Mouse (Mus musculus) liver, postnatal 0 days (tissue): Measurements from ENCODE around the gene Apobec3. TPM values are rescaled to one million over a fixed set of nuclear protein-coding genes. Genes with fewer than 3 reads are reported as not detected.

Experiments
- ATAC-seq: fragments of 200-750 bp; cut with Nextera tagmentation; 2 replicates; pipeline ENCODE4 v1.8.0; 2017; ENCODE audit warnings: mild to moderate bottlenecking, moderate library complexity
- DNase-seq: peaks from one replicate; pipeline ENCODE4 v3.0.0-alpha.2; 2016
- H3K27ac ChIP-seq: fragments of 300-500 bp; sonication (generic); 2 replicates; pipeline ENCODE4 v1.5.1; 2014; ENCODE audit warnings: antibody characterized with exemption, moderate library complexity, mild to moderate bottlenecking, low read depth
- H3K27me3 ChIP-seq: fragments of 300-500 bp; sonication (generic); 2 replicates; pipeline ENCODE4 v1.6.1; 2014; ENCODE audit warnings: low read length, control low read depth, mixed read lengths; ENCODE audit not compliant: insufficient read depth
- H3K36me3 ChIP-seq: fragments of 300-500 bp; sonication (generic); replicated peaks from 2 replicates; pipeline ENCODE4 v1.6.1; 2014; ENCODE audit warnings: mild to moderate bottlenecking, control low read depth, low read length, moderate library complexity, mixed read lengths; ENCODE audit not compliant: insufficient read depth
- H3K4me1 ChIP-seq: fragments of 300-500 bp; sonication (generic); 2 replicates; pipeline ENCODE4 v1.6.1; 2014; ENCODE audit warnings: antibody characterized with exemption, mild to moderate bottlenecking, control low read depth; ENCODE audit not compliant: insufficient read depth
- H3K4me2 ChIP-seq: fragments of 300-500 bp; sonication (generic); 2 replicates; pipeline ENCODE4 v1.6.1; 2014; ENCODE audit warnings: low read depth, mild to moderate bottlenecking, low read length, moderate library complexity, mixed read lengths
- H3K4me3 ChIP-seq: fragments of 300-500 bp; sonication (generic); 2 replicates; pipeline ENCODE4 v1.5.1; 2014; ENCODE audit warnings: low read depth, low read length
- H3K9ac ChIP-seq: fragments of 300-500 bp; sonication (generic); replicated peaks from 2 replicates; pipeline ENCODE4 v1.6.1; 2014; ENCODE audit warnings: mild to moderate bottlenecking, moderate library complexity
- H3K9me3 ChIP-seq: fragments of 300-500 bp; sonication (generic); 2 replicates; pipeline ENCODE4 v1.6.1; 2016; ENCODE audit warnings: mild to moderate bottlenecking, control low read depth, low read length, mixed read lengths
- CTCF ChIP-seq: sonication (generic); IDR thresholded peaks from 2 replicates; pipeline ENCODE4 v1.5.1; 2016; ENCODE audit warnings: antibody characterized with exemption, low read depth
- EP300 ChIP-seq: IDR thresholded peaks from 2 replicates; pipeline ENCODE4 v1.6.1; 2016; ENCODE audit warnings: antibody characterized with exemption, low read depth, mild to moderate bottlenecking
- WGBS: fragments of 180-500 bp; shearing (Covaris S2); extraction: QIAGEN DNeasy Blood & Tissue Kit; methylation state at CpG from one replicate; pipeline ENCODE4 v1.1.7; 2014; ENCODE audit not compliant: insufficient replicate concordance; 5-methylcytosine and 5-hydroxymethylcytosine counted together
- polyA plus RNA-seq: library from polyadenylated mRNA; unstranded; fragments of >200 nt; fragmentation: Nextera tagmentation; extraction: Ambion mirVana; gene quantifications from 2 replicates; pipeline ENCODE4 v1.2.1, GENCODE M21; 2015

Apobec3 gene
- 34.6 and 38.1 TPM in 2 replicates for polyA plus RNA-seq

DNA sequence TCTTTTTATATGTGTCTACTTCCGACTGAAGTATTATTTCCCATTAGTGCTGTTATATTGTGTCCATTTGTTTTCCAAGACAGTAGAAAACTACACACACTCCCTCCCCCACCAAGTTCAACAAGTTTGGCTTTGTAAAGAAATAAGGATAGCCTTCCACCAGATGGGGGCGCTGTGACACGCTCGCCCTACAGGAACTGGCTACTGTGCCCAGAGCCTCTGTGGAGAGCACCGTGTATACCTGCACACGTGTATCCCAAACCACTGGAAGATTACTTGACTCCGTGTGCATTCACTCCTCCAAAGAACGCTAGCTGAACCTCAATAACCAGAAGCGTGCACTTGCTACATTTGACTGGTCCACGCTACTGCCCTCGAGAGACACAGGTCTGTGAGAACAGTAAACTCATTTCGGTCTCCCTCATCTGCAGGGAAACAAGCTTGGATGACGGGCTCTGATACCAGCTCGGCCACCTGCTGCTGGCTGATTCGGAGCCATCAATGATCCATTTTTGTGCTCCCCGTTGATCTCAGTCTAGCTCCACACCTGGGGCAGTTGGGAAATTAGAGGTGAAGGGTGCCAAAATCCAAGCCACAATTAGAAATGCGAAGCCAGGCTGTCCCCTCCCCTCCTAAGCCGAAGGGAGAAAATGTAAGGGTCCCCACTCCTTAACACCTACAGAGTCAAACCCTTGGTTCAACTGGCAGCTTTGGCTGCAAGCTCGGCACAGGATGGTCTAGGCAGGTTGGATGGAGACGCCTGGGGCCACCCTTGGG lies at the start of gene Apobec3:
Gene Apobec3 (plus strand): TSS at position 224 of the 777 bp plus-strand sequence.
- DNase-seq (peak; percentile 91), ATAC-seq (peak; percentile 58)
- Histone ChIP-seq H3K4me1 (peaks cover 32% of the 10 kb centered on the region), H3K27ac (peak within 1 kb of the TSS; percentile 91), H3K4me2 (peak within 1 kb of the TSS; percentile 98), H3K36me3 (peaks cover 6% of the 10 kb centered on the region), H3K9ac (peak within 1 kb of the TSS; percentile 85), H3K9me3 (no peaks in the 10 kb centered on the region), H3K27me3 (no peaks in the 10 kb centered on the region), H3K4me3 (peak within 1 kb of the TSS; percentile 85)
- under 1% methylated on average over 20 of the region's 20 CpGs for WGBS
- TF ChIP-seq CTCF, result peak; percentile 97
- TF ChIP-seq EP300, result 0 out of 2 replicates have a peak, but pooled peaks have one; percentile 9

- H3K27ac ChIP-seq, result no peak overlapping the region
- no peak for DNase-seq
- H3K9ac ChIP-seq, result no peak overlapping the region
- no peaks in the 10 kb centered on the region for H3K36me3 ChIP-seq
- H3K9me3 ChIP-seq, result no peaks in the 10 kb centered on the region
- H3K27me3 ChIP-seq, result no peaks in the 10 kb centered on the region; the same call in 1 of the 2 replicates
- H3K4me3 ChIP-seq, result no peak overlapping the region
- no peak for ATAC-seq
- WGBS, result 72% methylated on average over 3 of the region's 3 CpGs
- TF ChIP-seq EP300 (no peak), CTCF (no peak)
- no peak overlapping the region for H3K4me2 ChIP-seq
- H3K4me1 ChIP-seq, result no peaks in the 10 kb centered on the region
These were observed 48.5 kb upstream of the Apobec3 start for GRCm38 (mm10) chr15:79842985-79843384.

GRCm38 (mm10) chr15:79845986-79846385 lies 45.5 kb upstream of the Apobec3 start:
- no peak overlapping the region for H3K9ac ChIP-seq
- no peak overlapping the region for H3K27ac ChIP-seq
- no peaks in the 10 kb centered on the region for H3K27me3 ChIP-seq
- H3K4me3 ChIP-seq, result no peak overlapping the region
- no peaks in the 10 kb centered on the region for H3K9me3 ChIP-seq
- ATAC-seq (no peak), DNase-seq (no peak)
- no peak for TF ChIP-seq CTCF
- H3K36me3 ChIP-seq, result no peaks in the 10 kb centered on the region
- no peak overlapping the region for H3K4me2 ChIP-seq
- 61% methylated on average over 4 of the region's 4 CpGs for WGBS
- H3K4me1 ChIP-seq, result no peaks in the 10 kb centered on the region

DNA sequence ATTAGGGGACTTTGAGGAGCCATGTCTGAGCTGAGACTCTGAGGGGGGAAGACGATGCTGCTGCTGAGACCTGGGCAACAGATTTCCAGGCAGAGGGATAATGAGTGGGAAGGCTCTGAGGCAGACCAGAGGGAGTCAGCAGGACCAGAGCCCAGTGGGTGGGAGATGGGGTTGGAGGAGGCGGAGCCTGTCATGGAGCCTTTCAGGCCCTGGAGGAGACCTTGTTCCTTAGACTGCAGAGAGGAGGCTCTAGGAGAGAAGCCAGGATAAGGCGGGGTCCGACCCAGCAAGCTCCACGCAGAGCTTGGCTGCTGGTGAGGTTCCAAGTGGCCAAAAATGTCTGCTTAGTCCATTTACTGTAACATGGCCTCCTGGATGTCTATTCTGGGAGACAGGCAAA lies 44.4 kb upstream of the Apobec3 start:
- Histone ChIP-seq H3K9me3 (no peaks in the 10 kb centered on the region), H3K36me3 (no peaks in the 10 kb centered on the region), H3K4me1 (no peaks in the 10 kb centered on the region), H3K27me3 (no peaks in the 10 kb centered on the region), H3K9ac (no peak overlapping the region), H3K4me3 (no peak overlapping the region), H3K4me2 (no peak overlapping the region), H3K27ac (no peak overlapping the region)
- WGBS, result 41% methylated on average over 5 of the region's 5 CpGs
- DNase-seq (no peak), ATAC-seq (no peak)
- no peak for TF ChIP-seq CTCF
- TF ChIP-seq EP300, result no peak

DNA sequence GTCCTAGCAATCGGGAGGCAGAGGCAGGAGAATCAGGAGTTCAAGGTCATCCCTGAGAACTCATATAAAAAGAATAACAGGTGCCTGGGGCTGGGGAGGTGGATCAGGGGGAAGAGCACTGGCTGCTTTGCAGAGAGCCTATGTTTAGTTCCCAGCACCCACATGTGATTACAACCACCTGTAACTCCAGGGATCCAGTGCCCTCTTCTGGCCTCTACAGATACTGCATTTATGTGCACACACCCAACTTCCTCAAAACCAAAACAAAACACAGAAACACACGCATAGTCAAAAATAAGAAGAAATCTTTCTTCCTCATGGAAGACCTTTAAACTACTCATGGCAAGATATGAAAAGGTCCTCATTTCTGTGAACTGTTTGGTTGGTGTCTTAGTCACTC lies 41.3 kb upstream of the Apobec3 start:
- no peak overlapping the region for H3K4me3 ChIP-seq
- DNase-seq, result no peak
- no peaks in the 10 kb centered on the region for H3K9me3 ChIP-seq
- H3K36me3 ChIP-seq, result no peaks in the 10 kb centered on the region
- H3K9ac ChIP-seq, result no peak overlapping the region
- 77% methylated on average over 2 of the region's 2 CpGs for WGBS
- no peak for ATAC-seq
- TF ChIP-seq CTCF (peak; percentile 32; the same call in 1 of the 2 replicates), EP300 (no peak)
- H3K4me1 ChIP-seq, result no peaks in the 10 kb centered on the region
- H3K27ac ChIP-seq, result no peak overlapping the region
- H3K27me3 ChIP-seq, result no peaks in the 10 kb centered on the region
- H3K4me2 ChIP-seq, result no peak overlapping the region

DNA sequence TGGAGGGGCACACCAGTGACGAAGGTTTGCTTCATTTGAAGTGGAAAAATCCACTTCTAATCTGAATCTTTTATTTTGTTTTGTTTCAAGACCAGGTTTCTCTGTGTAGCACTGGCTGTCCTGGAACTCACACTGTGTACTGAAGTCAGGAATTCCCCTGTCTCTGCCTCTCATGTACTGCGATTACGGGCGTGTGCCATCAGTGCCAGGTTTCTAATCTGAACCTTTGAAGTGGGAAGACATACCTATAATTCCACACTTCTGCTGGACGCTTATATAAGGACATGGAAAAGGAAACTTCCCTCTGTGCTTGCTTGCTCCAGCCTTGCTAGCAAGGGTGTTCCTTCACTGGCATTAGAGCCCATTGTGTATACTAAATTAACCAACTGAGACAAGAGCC lies 32.5 kb upstream of the Apobec3 start:
- Histone ChIP-seq H3K4me3 (no peak overlapping the region), H3K9me3 (no peaks in the 10 kb centered on the region), H3K27ac (no peak overlapping the region), H3K27me3 (no peaks in the 10 kb centered on the region), H3K4me2 (no peak overlapping the region), H3K36me3 (no peaks in the 10 kb centered on the region), H3K9ac (no peak overlapping the region), H3K4me1 (no peaks in the 10 kb centered on the region)
- TF ChIP-seq EP300 (no peak), CTCF (no peak)
- ATAC-seq, result no peak
- DNase-seq, result no peak
- 71% methylated on average over 5 of the region's 5 CpGs for WGBS

- ATAC-seq, result no peak
- H3K27ac ChIP-seq, result no peak overlapping the region
- no peak overlapping the region for H3K4me3 ChIP-seq
- H3K4me2 ChIP-seq, result no peak overlapping the region
- no peak for DNase-seq
- WGBS, result 74% methylated on average over 9 of the region's 9 CpGs
- TF ChIP-seq EP300, result no peak
- no peak for TF ChIP-seq CTCF
- no peak overlapping the region for H3K9ac ChIP-seq
- no peaks in the 10 kb centered on the region for H3K4me1 ChIP-seq
- no peaks in the 10 kb centered on the region for H3K9me3 ChIP-seq
- no peaks in the 10 kb centered on the region for H3K27me3 ChIP-seq
- H3K36me3 ChIP-seq, result no peaks in the 10 kb centered on the region
These were observed 31.6 kb upstream of the Apobec3 start for GRCm38 (mm10) chr15:79859821-79860220.
